Mouse (Mus musculus) midbrain, embryonic 15.5 days (tissue): ENCODE measurements around the gene Rps6kb2. TPM values are rescaled to one million over a fixed set of nuclear protein-coding genes. Genes with fewer than 3 reads are reported as not detected.
A peak's percentile ranks its signal among the peaks of the same experiment; 100 is the strongest.

Source experiments
- ATAC-seq: fragments of 200-750 bp; cut with Nextera tagmentation; replicated peaks from 2 replicates; pipeline ENCODE4 v1.8.0; 2017; ENCODE audit warnings: moderate TSS enrichment
- H3K27ac ChIP-seq: fragments of 300-500 bp; sonication (generic); 2 replicates; pipeline ENCODE4 v1.5.1; 2015; ENCODE audit warnings: mild to moderate bottlenecking, inconsistent platforms
- H3K27me3 ChIP-seq: fragments of 300-500 bp; sonication (generic); replicated peaks from 2 replicates; pipeline ENCODE4 v1.6.1; 2015; ENCODE audit warnings: inconsistent platforms
- H3K36me3 ChIP-seq: fragments of 300-500 bp; sonication (generic); replicated peaks from 2 replicates; pipeline ENCODE4 v1.6.1; 2015; ENCODE audit warnings: inconsistent platforms
- H3K4me1 ChIP-seq: fragments of 300-500 bp; sonication (generic); 2 replicates; pipeline ENCODE4 v1.6.1; 2015; ENCODE audit warnings: inconsistent platforms
- H3K4me2 ChIP-seq: fragments of 300-500 bp; sonication (generic); 2 replicates; pipeline ENCODE4 v1.6.1; 2015; ENCODE audit warnings: inconsistent platforms, mild to moderate bottlenecking, moderate library complexity
- H3K4me3 ChIP-seq: fragments of 300-500 bp; sonication (generic); 2 replicates; pipeline ENCODE4 v1.5.1; 2015; ENCODE audit warnings: mild to moderate bottlenecking, inconsistent platforms
- H3K9ac ChIP-seq: fragments of 300-500 bp; sonication (generic); 2 replicates; pipeline ENCODE4 v1.6.1; 2015; ENCODE audit warnings: mild to moderate bottlenecking, inconsistent platforms
- H3K9me3 ChIP-seq: fragments of 300-500 bp; sonication (generic); 2 replicates; pipeline ENCODE4 v1.6.1; 2016; ENCODE audit warnings: inconsistent platforms
- WGBS: fragments of 180-500 bp; shearing (Covaris S2); methylation state at CpG from one replicate; pipeline ENCODE4 v1.1.7; 2015; ENCODE audit warnings: mixed read lengths; 5-methylcytosine and 5-hydroxymethylcytosine counted together
- polyA plus RNA-seq: library from polyadenylated mRNA; unstranded; fragments of >200 nt; fragmentation: Nextera tagmentation; extraction: Ambion mirVana; gene quantifications from 2 replicates; pipeline ENCODE4 v1.2.1, GENCODE M21; 2015

Gene Rps6kb2
- polyA plus RNA-seq, 1 experiment from 2014 or later = 60.7 TPM

- H3K9me3 ChIP-seq = no peaks in the 10 kb centered on the region
- H3K27me3 ChIP-seq = no peaks in the 10 kb centered on the region
- no peak for ATAC-seq
- WGBS = 78% methylated on average over 2 of the region's 2 CpGs
- no peak overlapping the region for H3K27ac ChIP-seq
- no peak overlapping the region for H3K4me2 ChIP-seq
- H3K4me1 ChIP-seq = peaks cover 9% of the 10 kb centered on the region
- H3K9ac ChIP-seq = no peak overlapping the region
- no peak overlapping the region for H3K4me3 ChIP-seq
- H3K36me3 ChIP-seq = no peaks in the 10 kb centered on the region
These were observed 20.5 kb upstream of the Rps6kb2 start for GRCm38 (mm10) chr19:4183689-4184088.

- Histone ChIP-seq H3K36me3 (no peaks in the 10 kb centered on the region), H3K4me1 (peaks cover 9% of the 10 kb centered on the region), H3K4me2 (no peak overlapping the region), H3K9me3 (no peaks in the 10 kb centered on the region), H3K27ac (no peak overlapping the region), H3K27me3 (0 out of 2 replicates have a peak, but pooled peaks cover 2% of the 10 kb centered on the region), H3K9ac (no peak overlapping the region), H3K4me3 (no peak overlapping the region)
- WGBS = 43% methylated on average over 3 of the region's 3 CpGs
- no peak; the same call in 1 of the 2 replicates for ATAC-seq
These were observed 18.7 kb upstream of the Rps6kb2 start for GRCm38 (mm10) chr19:4181892-4182291.

GRCm38 (mm10) chr19:4180411-4180810 lies 17.3 kb upstream of the Rps6kb2 start:
- Histone ChIP-seq H3K9me3 (no peaks in the 10 kb centered on the region), H3K4me3 (no peak overlapping the region), H3K27ac (no peak overlapping the region), H3K36me3 (no peaks in the 10 kb centered on the region), H3K4me1 (peaks cover 12% of the 10 kb centered on the region), H3K27me3 (0 out of 2 replicates have a peak, but pooled peaks cover 2% of the 10 kb centered on the region), H3K4me2 (no peak overlapping the region), H3K9ac (no peak overlapping the region)
- ATAC-seq = no peak
- 87% methylated on average over 7 of the region's 7 CpGs for WGBS

- H3K36me3 ChIP-seq = no peaks in the 10 kb centered on the region
- H3K9ac ChIP-seq = peak within 1 kb of the TSS; percentile 8; the same call in 1 of the 2 replicates
- H3K4me1 ChIP-seq = peaks cover 9% of the 10 kb centered on the region
- H3K4me3 ChIP-seq = no peak within 1 kb of the TSS
- 2% methylated on average over 11 of the region's 11 CpGs for WGBS
- ATAC-seq = 0 out of 2 replicates have a peak, but pooled peaks have one; percentile 14
- H3K27me3 ChIP-seq = 0 out of 2 replicates have a peak, but pooled peaks cover 2% of the 10 kb centered on the region
- no peaks in the 10 kb centered on the region for H3K9me3 ChIP-seq
- no peak within 1 kb of the TSS for H3K27ac ChIP-seq
- peak within 1 kb of the TSS; percentile 33 for H3K4me2 ChIP-seq
These were observed 12.3 kb upstream of the Rps6kb2 start, which contains the start of gene Carns1 for GRCm38 (mm10) chr19:4175368-4175947. Gene Carns1, minus strand, starts transcription at chr19:4175479.

GRCm38 (mm10) chr19:4172925-4173324 lies 9.8 kb upstream of the Rps6kb2 start:
- Histone ChIP-seq H3K9ac (no peak overlapping the region), H3K4me3 (no peak overlapping the region), H3K4me2 (no peak overlapping the region), H3K27ac (no peak overlapping the region), H3K36me3 (no peaks in the 10 kb centered on the region), H3K27me3 (0 out of 2 replicates have a peak, but pooled peaks cover 2% of the 10 kb centered on the region), H3K9me3 (no peaks in the 10 kb centered on the region), H3K4me1 (peaks cover 17% of the 10 kb centered on the region)
- no peak for ATAC-seq
- 52% methylated on average over 11 of the region's 11 CpGs for WGBS

GRCm38 (mm10) chr19:4171393-4172290 lies 8.5 kb upstream of the Rps6kb2 start:
- Histone ChIP-seq H3K4me3 (no peak overlapping the region), H3K9ac (no peak overlapping the region), H3K36me3 (no peaks in the 10 kb centered on the region), H3K27me3 (no peaks in the 10 kb centered on the region), H3K27ac (no peak overlapping the region), H3K9me3 (no peaks in the 10 kb centered on the region), H3K4me1 (peaks cover 17% of the 10 kb centered on the region), H3K4me2 (no peak overlapping the region)
- no peak for ATAC-seq
- 77% methylated on average over 13 of the region's 13 CpGs for WGBS

- no peak overlapping the region for H3K9ac ChIP-seq
- H3K9me3 ChIP-seq = no peaks in the 10 kb centered on the region
- ATAC-seq = no peak
- H3K4me3 ChIP-seq = no peak overlapping the region
- no peaks in the 10 kb centered on the region for H3K36me3 ChIP-seq
- peaks cover 17% of the 10 kb centered on the region for H3K4me1 ChIP-seq
- 88% methylated on average over 10 of the region's 10 CpGs for WGBS
- no peaks in the 10 kb centered on the region for H3K27me3 ChIP-seq
- H3K27ac ChIP-seq = no peak overlapping the region
- no peak overlapping the region for H3K4me2 ChIP-seq
These were observed 7.7 kb upstream of the Rps6kb2 start for GRCm38 (mm10) chr19:4170723-4171392.

GRCm38 (mm10) chr19:4169810-4170209 lies 6.7 kb upstream of the Rps6kb2 start:
- ATAC-seq = peak; percentile 63
- Histone ChIP-seq H3K27ac (peak overlapping the region; percentile 92), H3K9me3 (no peaks in the 10 kb centered on the region), H3K4me1 (peaks cover 8% of the 10 kb centered on the region), H3K9ac (peak overlapping the region; percentile 70), H3K4me2 (peak overlapping the region; percentile 77), H3K36me3 (no peaks in the 10 kb centered on the region), H3K27me3 (no peaks in the 10 kb centered on the region), H3K4me3 (peak overlapping the region; percentile 45)
- 3% methylated on average over 27 of the region's 27 CpGs for WGBS

- peak overlapping the region; percentile 70 for H3K9ac ChIP-seq
- H3K9me3 ChIP-seq = no peaks in the 10 kb centered on the region
- H3K4me3 ChIP-seq = peak overlapping the region; percentile 45
- peaks cover 8% of the 10 kb centered on the region for H3K4me1 ChIP-seq
- under 1% methylated on average over 43 of the region's 43 CpGs for WGBS
- H3K27ac ChIP-seq = peak overlapping the region; percentile 92
- no peaks in the 10 kb centered on the region for H3K27me3 ChIP-seq
- peak; percentile 94 for ATAC-seq
- H3K36me3 ChIP-seq = no peaks in the 10 kb centered on the region
- H3K4me2 ChIP-seq = peak overlapping the region; percentile 77
These were observed 6.2 kb upstream of the Rps6kb2 start for GRCm38 (mm10) chr19:4169378-4169784.

GRCm38 (mm10) chr19:4166678-4167476 lies 3.7 kb upstream of the Rps6kb2 start:
- 75% methylated on average over 9 of the region's 9 CpGs for WGBS
- no peaks in the 10 kb centered on the region for H3K36me3 ChIP-seq
- H3K9ac ChIP-seq = no peak overlapping the region

GRCm38 (mm10) chr19:4164721-4165120 lies 1.6 kb upstream of the Rps6kb2 start:
- ATAC-seq = no peak
- WGBS = 69% methylated on average over 2 of the region's 2 CpGs
- Histone ChIP-seq H3K9ac (no peak overlapping the region), H3K9me3 (no peaks in the 10 kb centered on the region), H3K27me3 (no peaks in the 10 kb centered on the region), H3K4me3 (no peak overlapping the region), H3K36me3 (peaks cover 7% of the 10 kb centered on the region; the same call in 1 of the 2 replicates), H3K27ac (no peak overlapping the region), H3K4me1 (peaks cover 22% of the 10 kb centered on the region), H3K4me2 (no peak overlapping the region)

More at GRCm38 (mm10) chr19:4166678-4167476, 3.7 kb upstream of the Rps6kb2 start:
- no peak for ATAC-seq
- Histone ChIP-seq H3K4me2 (no peak overlapping the region), H3K27me3 (no peaks in the 10 kb centered on the region), H3K27ac (no peak overlapping the region), H3K4me1 (peaks cover 26% of the 10 kb centered on the region), H3K9me3 (no peaks in the 10 kb centered on the region), H3K4me3 (no peak overlapping the region)
